Mouse (Mus musculus): ENCODE results near the gene Rab11fip5. TPM values are rescaled to one million over a fixed set of nuclear protein-coding genes. Genes with fewer than 3 reads are reported as not detected.

Rab11fip5 gene
- polyA plus RNA-seq, 1 experiment from 2014 or later = 21.3 TPM

GRCm38 (mm10) chr6:85377876-85378275, 3.4 kb upstream of the Rab11fip5 start:
- Histone ChIP-seq H3K4me3 (replicated peaks; ENCODE audit: low read length) (no peak overlapping the region), H3K36me3 (replicated peaks; ENCODE audit: control insufficient read depth, insufficient read depth) (no peaks in the 10 kb centered on the region), H3K27ac (no peak overlapping the region), H3K27me3 (ENCODE audit: control insufficient read depth, insufficient read depth, low read length) (no peaks in the 10 kb centered on the region), H3K9ac (no peak overlapping the region), H3K4me1 (replicated peaks; ENCODE audit: control insufficient read depth, insufficient read depth, low read length) (peaks cover 11% of the 10 kb centered on the region), H3K9me3 (ENCODE audit: control insufficient read depth, low read length) (no peaks in the 10 kb centered on the region), H3K4me2 (replicated peaks) (no peak overlapping the region)
- DNase-seq (ENCODE audit: low spot score) (no peak), ATAC-seq (ENCODE audit: low FRiP score) (no peak)
- 56% methylated on average over 5 of the region's 5 CpGs for WGBS

GRCm38 (mm10) chr6:85377066-85377734, 2.8 kb upstream of the Rab11fip5 start:
- no peaks in the 10 kb centered on the region for H3K36me3 ChIP-seq (replicated peaks; ENCODE audit: control insufficient read depth, insufficient read depth)
- no peak for DNase-seq (ENCODE audit: low spot score)
- H3K4me2 ChIP-seq (replicated peaks) = no peak overlapping the region
- H3K4me1 ChIP-seq (replicated peaks; ENCODE audit: control insufficient read depth, insufficient read depth, low read length) = peaks cover 18% of the 10 kb centered on the region
- H3K9me3 ChIP-seq (ENCODE audit: control insufficient read depth, low read length) = no peaks in the 10 kb centered on the region
- no peak overlapping the region for H3K4me3 ChIP-seq (replicated peaks; ENCODE audit: low read length)
- no peaks in the 10 kb centered on the region for H3K27me3 ChIP-seq (ENCODE audit: control insufficient read depth, insufficient read depth, low read length)
- ATAC-seq (ENCODE audit: low FRiP score) = no peak
- no peak overlapping the region for H3K27ac ChIP-seq
- H3K9ac ChIP-seq = no peak overlapping the region
- 74% methylated on average over 4 of the region's 4 CpGs for WGBS

- no peaks in the 10 kb centered on the region for H3K36me3 ChIP-seq (replicated peaks; ENCODE audit: control insufficient read depth, insufficient read depth)
- DNase-seq (ENCODE audit: low spot score) (peak; percentile 94), ATAC-seq (ENCODE audit: low FRiP score) (peak; percentile 98)
- H3K27ac ChIP-seq = peak overlapping the region; percentile 69
- H3K9me3 ChIP-seq (ENCODE audit: control insufficient read depth, low read length) = no peaks in the 10 kb centered on the region
- peak overlapping the region; percentile 75 for H3K4me2 ChIP-seq (replicated peaks)
- peak overlapping the region; percentile 91 for H3K9ac ChIP-seq
- H3K4me3 ChIP-seq (replicated peaks; ENCODE audit: low read length) = peak overlapping the region; percentile 86
- H3K4me1 ChIP-seq (replicated peaks; ENCODE audit: control insufficient read depth, insufficient read depth, low read length) = peaks cover 27% of the 10 kb centered on the region
- WGBS = 0% methylated on average over 19 of the region's 19 CpGs
- no peaks in the 10 kb centered on the region for H3K27me3 ChIP-seq (ENCODE audit: control insufficient read depth, insufficient read depth, low read length)
These were observed 290 bp upstream of the Rab11fip5 start for GRCm38 (mm10) chr6:85374734-85375114.

- Histone ChIP-seq H3K36me3 (replicated peaks; ENCODE audit: control insufficient read depth, insufficient read depth) (no peaks in the 10 kb centered on the region), H3K4me3 (replicated peaks; ENCODE audit: low read length) (peak overlapping the region; percentile 86), H3K4me1 (replicated peaks; ENCODE audit: control insufficient read depth, insufficient read depth, low read length) (peaks cover 32% of the 10 kb centered on the region), H3K9me3 (ENCODE audit: control insufficient read depth, low read length) (no peaks in the 10 kb centered on the region), H3K27me3 (ENCODE audit: control insufficient read depth, insufficient read depth, low read length) (no peaks in the 10 kb centered on the region), H3K4me2 (replicated peaks) (peak overlapping the region; percentile 75), H3K9ac (peak overlapping the region; percentile 91), H3K27ac (no peak overlapping the region)
- DNase-seq (ENCODE audit: low spot score) (no peak), ATAC-seq (ENCODE audit: low FRiP score) (no peak)
- WGBS = 85% methylated on average over 10 of the region's 10 CpGs
These were observed 1.2 kb downstream of the Rab11fip5 start for GRCm38 (mm10) chr6:85373066-85373860.

GRCm38 (mm10) chr6:85372496-85372895, 1.9 kb downstream of the Rab11fip5 start:
- H3K9ac ChIP-seq = 0 out of 2 replicates have a peak overlapping the region, but pooled peaks have one; percentile 14
- H3K4me3 ChIP-seq (replicated peaks; ENCODE audit: low read length) = no peak overlapping the region; the same call in 1 of the 2 replicates
- H3K27ac ChIP-seq = no peak overlapping the region
- DNase-seq (ENCODE audit: low spot score) = no peak
- WGBS = 85% methylated on average over 2 of the region's 2 CpGs
- no peaks in the 10 kb centered on the region for H3K9me3 ChIP-seq (ENCODE audit: control insufficient read depth, low read length)
- H3K36me3 ChIP-seq (replicated peaks; ENCODE audit: control insufficient read depth, insufficient read depth) = no peaks in the 10 kb centered on the region
- H3K4me1 ChIP-seq (replicated peaks; ENCODE audit: control insufficient read depth, insufficient read depth, low read length) = peaks cover 32% of the 10 kb centered on the region
- ATAC-seq (ENCODE audit: low FRiP score) = no peak
- peak overlapping the region; percentile 75 for H3K4me2 ChIP-seq (replicated peaks)
- H3K27me3 ChIP-seq (ENCODE audit: control insufficient read depth, insufficient read depth, low read length) = no peaks in the 10 kb centered on the region

DNA sequence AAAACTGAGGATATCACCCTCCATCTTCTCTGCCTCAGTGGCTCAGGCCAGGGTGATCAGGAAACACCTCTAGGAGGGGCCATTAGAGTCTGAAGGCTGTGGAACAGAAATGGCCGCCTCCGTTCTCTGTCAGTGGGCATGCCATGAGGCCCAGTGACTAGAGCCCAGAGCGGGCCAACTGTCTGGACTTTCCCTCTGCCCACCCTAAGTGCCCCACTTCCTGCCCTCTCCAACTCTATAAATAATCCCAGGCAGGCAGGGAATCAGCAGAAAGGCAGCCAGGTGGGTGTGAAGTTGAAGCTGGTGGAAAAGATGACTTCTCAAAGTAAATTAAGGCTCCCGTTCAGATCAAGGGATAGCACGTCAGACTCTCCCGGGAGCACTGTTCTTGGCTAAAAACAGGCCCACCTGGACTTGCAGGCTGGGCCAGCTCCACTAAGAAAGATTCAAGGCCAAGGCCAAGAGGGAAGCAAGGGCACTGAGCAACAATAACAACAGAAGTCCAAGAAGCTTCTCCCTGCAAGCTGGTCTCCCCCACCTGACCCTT, 2.5 kb downstream of the Rab11fip5 start:
- Histone ChIP-seq H3K4me1 (replicated peaks; ENCODE audit: control insufficient read depth, insufficient read depth, low read length) (peaks cover 32% of the 10 kb centered on the region), H3K27ac (no peak overlapping the region), H3K4me2 (replicated peaks) (peak overlapping the region; percentile 75), H3K9ac (no peak overlapping the region), H3K9me3 (ENCODE audit: control insufficient read depth, low read length) (no peaks in the 10 kb centered on the region), H3K36me3 (replicated peaks; ENCODE audit: control insufficient read depth, insufficient read depth) (no peaks in the 10 kb centered on the region), H3K4me3 (replicated peaks; ENCODE audit: low read length) (no peak overlapping the region), H3K27me3 (ENCODE audit: control insufficient read depth, insufficient read depth, low read length) (no peaks in the 10 kb centered on the region)
- DNase-seq (ENCODE audit: low spot score) (no peak), ATAC-seq (ENCODE audit: low FRiP score) (no peak)
- WGBS = 90% methylated on average over 6 of the region's 6 CpGs

DNA sequence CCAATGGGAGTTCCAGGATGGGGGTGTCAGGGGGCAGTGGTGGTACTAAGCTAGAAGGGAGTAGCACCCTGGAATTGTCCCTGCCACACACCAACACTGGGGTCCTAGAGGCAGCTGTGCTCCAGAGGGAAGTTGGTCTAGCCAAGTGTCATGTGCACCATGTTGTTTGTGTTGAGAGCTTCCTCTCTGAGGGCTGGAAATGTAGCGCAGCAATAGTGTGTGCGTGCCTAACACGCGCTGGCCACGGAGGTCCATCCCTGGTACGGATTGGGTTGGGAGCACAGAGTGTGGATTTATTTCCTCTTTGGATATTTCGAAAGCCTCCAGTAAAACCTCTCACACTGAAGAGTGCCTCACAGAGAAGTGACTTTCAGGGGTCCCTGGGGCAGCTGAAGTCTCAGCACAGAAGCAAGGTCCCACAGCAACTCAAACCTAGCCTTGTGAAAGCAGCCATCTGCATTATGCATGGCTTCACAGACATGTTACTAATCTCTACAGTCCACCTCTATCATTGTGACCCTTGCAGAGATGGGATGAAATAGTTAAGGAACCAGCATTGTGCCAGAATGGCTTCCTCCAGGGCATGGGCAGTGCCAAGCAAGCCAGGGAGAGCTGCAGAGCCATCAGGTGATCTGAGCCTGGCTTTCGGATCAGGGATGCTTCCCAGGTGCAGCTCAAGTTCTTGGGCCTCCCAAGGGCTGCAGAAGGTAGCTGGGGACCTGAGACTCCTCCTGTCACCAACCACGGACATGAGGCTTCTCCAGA, 3.6 kb downstream of the Rab11fip5 start:
- Histone ChIP-seq H3K4me2 (replicated peaks) (no peak overlapping the region), H3K4me3 (replicated peaks; ENCODE audit: low read length) (no peak overlapping the region), H3K27me3 (ENCODE audit: control insufficient read depth, insufficient read depth, low read length) (no peaks in the 10 kb centered on the region), H3K9me3 (ENCODE audit: control insufficient read depth, low read length) (no peaks in the 10 kb centered on the region), H3K9ac (no peak overlapping the region), H3K4me1 (replicated peaks; ENCODE audit: control insufficient read depth, insufficient read depth, low read length) (peaks cover 32% of the 10 kb centered on the region), H3K36me3 (replicated peaks; ENCODE audit: control insufficient read depth, insufficient read depth) (no peaks in the 10 kb centered on the region), H3K27ac (no peak overlapping the region)
- ATAC-seq (ENCODE audit: low FRiP score) = no peak
- no peak for DNase-seq (ENCODE audit: low spot score)
- 91% methylated on average over 9 of the region's 9 CpGs for WGBS

DNA sequence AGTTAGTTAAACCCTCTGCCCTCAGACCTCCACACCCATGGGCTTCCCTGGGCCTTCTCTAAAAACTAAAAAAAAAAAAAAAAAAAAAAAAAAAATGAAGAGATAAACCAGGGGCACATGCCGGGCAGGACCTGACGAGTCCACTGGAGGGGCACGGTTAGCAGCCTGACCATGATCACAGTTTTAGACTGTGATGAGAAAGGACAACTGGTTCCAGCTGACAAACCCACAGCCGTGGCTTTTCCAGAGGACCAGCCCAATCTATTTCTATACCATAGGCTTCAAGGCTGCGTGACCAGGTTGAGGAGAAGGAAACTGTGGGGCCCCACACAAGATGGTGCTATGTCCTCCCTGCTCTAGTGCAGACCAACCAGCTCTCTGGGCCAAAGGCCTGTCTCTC, 4.4 kb downstream of the Rab11fip5 start:
- Histone ChIP-seq H3K4me1 (replicated peaks; ENCODE audit: control insufficient read depth, insufficient read depth, low read length) (peaks cover 32% of the 10 kb centered on the region), H3K27ac (no peak overlapping the region), H3K27me3 (ENCODE audit: control insufficient read depth, insufficient read depth, low read length) (no peaks in the 10 kb centered on the region), H3K9me3 (ENCODE audit: control insufficient read depth, low read length) (no peaks in the 10 kb centered on the region), H3K4me2 (replicated peaks) (no peak overlapping the region), H3K4me3 (replicated peaks; ENCODE audit: low read length) (no peak overlapping the region), H3K36me3 (replicated peaks; ENCODE audit: control insufficient read depth, insufficient read depth) (no peaks in the 10 kb centered on the region), H3K9ac (no peak overlapping the region)
- ATAC-seq (ENCODE audit: low FRiP score) = no peak
- no peak for DNase-seq (ENCODE audit: low spot score)
- WGBS = 96% methylated on average over 5 of the region's 5 CpGs

All from hindbrain, embryonic 14.5 days (tissue).